Mouse (Mus musculus) hindbrain, embryonic 10.5 days (tissue): ENCODE measurements around the gene Gm20458. TPM values are rescaled to one million over a fixed set of nuclear protein-coding genes. Genes with fewer than 3 reads are reported as not detected.

Experiments used
- DNase-seq: peaks from one replicate; pipeline ENCODE4 v3.0.0-alpha.2; 2017; ENCODE audit warnings: low spot score
- H3K27ac ChIP-seq: fragments of 300-500 bp; sonication (generic); 2 replicates; pipeline ENCODE4 v1.5.1; 2016; ENCODE audit warnings: mild to moderate bottlenecking, moderate library complexity
- H3K27me3 ChIP-seq: fragments of 300-500 bp; sonication (generic); 2 replicates; pipeline ENCODE4 v1.6.1; 2016; ENCODE audit warnings: mild to moderate bottlenecking; ENCODE audit not compliant: poor library complexity, insufficient read depth, severe bottlenecking
- H3K36me3 ChIP-seq: fragments of 300-500 bp; sonication (generic); 2 replicates; pipeline ENCODE4 v1.6.1; 2016; ENCODE audit warnings: mild to moderate bottlenecking, moderate library complexity
- H3K4me1 ChIP-seq: fragments of 300-500 bp; sonication (generic); replicated peaks from 2 replicates; pipeline ENCODE4 v1.6.1; 2016; ENCODE audit warnings: mild to moderate bottlenecking
- H3K4me3 ChIP-seq: fragments of 300-500 bp; sonication (generic); 2 replicates; pipeline ENCODE4 v1.5.1; 2016; ENCODE audit warnings: mild to moderate bottlenecking, moderate library complexity
- H3K9me3 ChIP-seq: fragments of 300-500 bp; sonication (generic); 2 replicates; pipeline ENCODE4 v1.6.1; 2016; ENCODE audit warnings: mild to moderate bottlenecking, moderate library complexity
- WGBS: fragments of 180-500 bp; shearing (Covaris S2); methylation state at CpG from one replicate; pipeline ENCODE4 v1.1.7; 2016; 5-methylcytosine and 5-hydroxymethylcytosine counted together
- polyA plus RNA-seq: library from polyadenylated mRNA; unstranded; fragments of >200 nt; fragmentation: Nextera tagmentation; extraction: Ambion mirVana; gene quantifications from 2 replicates; pipeline ENCODE4 v1.2.1, GENCODE M21; 2016

Gene Gm20458
- polyA plus RNA-seq, result 4.4 and 4.5 TPM in 2 replicates

- Histone ChIP-seq H3K27ac (peak within 1 kb of the TSS; percentile 93), H3K36me3 (peaks cover 29% of the 10 kb centered on the region), H3K9me3 (no peaks in the 10 kb centered on the region), H3K27me3 (no peaks in the 10 kb centered on the region), H3K4me1 (peaks cover 37% of the 10 kb centered on the region), H3K4me3 (peak within 1 kb of the TSS; percentile 92)
- under 1% methylated on average over 78 of the region's 79 CpGs for WGBS
- peak; percentile 97 for DNase-seq
These were observed at the start of gene Gm20458 for GRCm38 (mm10) chr2:164460745-164461551. Gene Gm20458, plus strand, starts transcription at chr2:164460967.

GRCm38 (mm10) chr2:164414167-164414566 is 46.6 kb upstream of the Gm20458 start:
- H3K9me3 ChIP-seq, result no peaks in the 10 kb centered on the region
- peak overlapping the region; percentile 34 for H3K4me3 ChIP-seq
- peaks cover 48% of the 10 kb centered on the region for H3K27me3 ChIP-seq
- no peaks in the 10 kb centered on the region for H3K36me3 ChIP-seq
- H3K4me1 ChIP-seq, result peaks cover 10% of the 10 kb centered on the region; the same call in 1 of the 2 replicates
- whole genome bisulfite sequencing, result 29% methylated on average over 28 of the region's 28 CpGs
- DNase-seq, result no peak
- no peak overlapping the region for H3K27ac ChIP-seq

GRCm38 (mm10) chr2:164414581-164414980 is 46.2 kb upstream of the Gm20458 start:
- no peak for DNase-seq
- H3K27me3 ChIP-seq, result peaks cover 44% of the 10 kb centered on the region
- 75% methylated on average over 10 of the region's 10 CpGs for WGBS
- no peaks in the 10 kb centered on the region for H3K9me3 ChIP-seq
- H3K4me3 ChIP-seq, result peak overlapping the region; percentile 34
- no peaks in the 10 kb centered on the region for H3K36me3 ChIP-seq
- peaks cover 14% of the 10 kb centered on the region for H3K4me1 ChIP-seq
- H3K27ac ChIP-seq, result no peak overlapping the region

- H3K36me3 ChIP-seq, result no peaks in the 10 kb centered on the region
- H3K4me3 ChIP-seq, result no peak overlapping the region
- no peak overlapping the region for H3K27ac ChIP-seq
- peaks cover 15% of the 10 kb centered on the region for H3K4me1 ChIP-seq
- H3K9me3 ChIP-seq, result no peaks in the 10 kb centered on the region
- WGBS, result 4% methylated on average over 2 of the region's 2 CpGs
- no peak for DNase-seq
- H3K27me3 ChIP-seq, result peaks cover 30% of the 10 kb centered on the region
These were observed 43.6 kb upstream of the Gm20458 start for GRCm38 (mm10) chr2:164417198-164417597.

GRCm38 (mm10) chr2:164418308-164418875 is 42.4 kb upstream of the Gm20458 start:
- 31% methylated on average over 3 of the region's 3 CpGs for WGBS
- DNase-seq, result no peak

GRCm38 (mm10) chr2:164419489-164419888 is 41.3 kb upstream of the Gm20458 start:
- Histone ChIP-seq H3K36me3 (peaks cover 3% of the 10 kb centered on the region; the same call in 1 of the 2 replicates), H3K9me3 (no peaks in the 10 kb centered on the region), H3K27me3 (peaks cover 13% of the 10 kb centered on the region), H3K27ac (no peak overlapping the region), H3K4me1 (peaks cover 9% of the 10 kb centered on the region), H3K4me3 (no peak overlapping the region)
- WGBS, result 3% methylated on average over 3 of the region's 3 CpGs
- DNase-seq, result no peak

More at GRCm38 (mm10) chr2:164418308-164418875, 42.4 kb upstream of the Gm20458 start:
- Histone ChIP-seq H3K4me1 (peaks cover 15% of the 10 kb centered on the region), H3K9me3 (no peaks in the 10 kb centered on the region), H3K27me3 (peaks cover 24% of the 10 kb centered on the region), H3K4me3 (no peak overlapping the region), H3K27ac (no peak overlapping the region), H3K36me3 (no peaks in the 10 kb centered on the region)

GRCm38 (mm10) chr2:164421306-164421705 is 39.5 kb upstream of the Gm20458 start:
- no peaks in the 10 kb centered on the region for H3K27me3 ChIP-seq
- 92% methylated on average over 7 of the region's 7 CpGs for WGBS
- H3K27ac ChIP-seq, result no peak overlapping the region
- no peak overlapping the region for H3K4me3 ChIP-seq
- H3K36me3 ChIP-seq, result peaks cover 3% of the 10 kb centered on the region; the same call in 1 of the 2 replicates
- H3K4me1 ChIP-seq, result peaks cover 9% of the 10 kb centered on the region
- DNase-seq, result no peak
- H3K9me3 ChIP-seq, result no peaks in the 10 kb centered on the region

GRCm38 (mm10) chr2:164421979-164422378 is 38.8 kb upstream of the Gm20458 start:
- no peak for DNase-seq
- Histone ChIP-seq H3K4me1 (peaks cover 9% of the 10 kb centered on the region), H3K36me3 (peaks cover 3% of the 10 kb centered on the region; the same call in 1 of the 2 replicates), H3K27me3 (no peaks in the 10 kb centered on the region), H3K4me3 (no peak overlapping the region), H3K27ac (no peak overlapping the region), H3K9me3 (no peaks in the 10 kb centered on the region)
- WGBS, result 86% methylated on average over 8 of the region's 8 CpGs

GRCm38 (mm10) chr2:164422675-164423393 is 37.9 kb upstream of the Gm20458 start:
- Histone ChIP-seq H3K27me3 (0 out of 2 replicates have a peak, but pooled peaks cover 3% of the 10 kb centered on the region), H3K9me3 (no peaks in the 10 kb centered on the region), H3K4me1 (peaks cover 9% of the 10 kb centered on the region), H3K27ac (no peak overlapping the region), H3K36me3 (peaks cover 4% of the 10 kb centered on the region; the same call in 1 of the 2 replicates), H3K4me3 (no peak overlapping the region)
- 90% methylated on average over 15 of the region's 15 CpGs for WGBS
- DNase-seq, result no peak

- peaks cover 7% of the 10 kb centered on the region; the same call in 1 of the 2 replicates for H3K36me3 ChIP-seq
- H3K4me3 ChIP-seq, result no peak overlapping the region
- H3K27me3 ChIP-seq, result peaks cover 9% of the 10 kb centered on the region; the same call in 1 of the 2 replicates
- WGBS, result 90% methylated on average over 11 of the region's 11 CpGs
- H3K27ac ChIP-seq, result no peak overlapping the region
- H3K9me3 ChIP-seq, result no peaks in the 10 kb centered on the region
- DNase-seq, result no peak
- H3K4me1 ChIP-seq, result peaks cover 14% of the 10 kb centered on the region
These were observed 37.3 kb upstream of the Gm20458 start for GRCm38 (mm10) chr2:164423464-164423863.

GRCm38 (mm10) chr2:164424406-164424805 is 36.4 kb upstream of the Gm20458 start:
- Histone ChIP-seq H3K4me3 (no peak overlapping the region), H3K36me3 (peaks cover 12% of the 10 kb centered on the region; the same call in 1 of the 2 replicates), H3K4me1 (peaks cover 18% of the 10 kb centered on the region), H3K27ac (no peak overlapping the region), H3K27me3 (peaks cover 19% of the 10 kb centered on the region), H3K9me3 (no peaks in the 10 kb centered on the region)
- WGBS, result 88% methylated on average over 8 of the region's 8 CpGs
- DNase-seq, result no peak

- 89% methylated on average over 5 of the region's 5 CpGs for WGBS
- Histone ChIP-seq H3K9me3 (no peaks in the 10 kb centered on the region), H3K4me3 (no peak overlapping the region), H3K4me1 (peaks cover 18% of the 10 kb centered on the region), H3K36me3 (peaks cover 12% of the 10 kb centered on the region; the same call in 1 of the 2 replicates), H3K27me3 (peaks cover 28% of the 10 kb centered on the region), H3K27ac (no peak overlapping the region)
- no peak for DNase-seq
These were observed 35.4 kb upstream of the Gm20458 start for GRCm38 (mm10) chr2:164425401-164425800.
